Mouse (Mus musculus) limb, embryonic 14.5 days (tissue): ENCODE measurements around the gene Ccdc33. TPM values are rescaled to one million over a fixed set of nuclear protein-coding genes. Genes with fewer than 3 reads are reported as not detected.

ENCODE experiments used
- ATAC-seq: fragments of 200-750 bp; cut with Nextera tagmentation; 2 replicates; pipeline ENCODE4 v1.8.0; 2017; ENCODE audit warnings: low read depth, moderate number of reproducible peaks, moderate TSS enrichment; ENCODE audit not compliant: low FRiP score
- DNase-seq: peaks from one replicate; pipeline ENCODE4 v3.0.0-alpha.2; 2015; ENCODE audit warnings: low spot score
- H3K27ac ChIP-seq: fragments of 300-500 bp; sonication (generic); replicated peaks from 2 replicates; pipeline ENCODE4 v1.5.1; 2014; ENCODE audit warnings: low read depth, mild to moderate bottlenecking, low read length, moderate library complexity, mixed read lengths
- H3K27me3 ChIP-seq: fragments of 300-500 bp; sonication (generic); 2 replicates; pipeline ENCODE4 v1.6.1; 2014; ENCODE audit warnings: low read length, mixed read lengths; ENCODE audit not compliant: control insufficient read depth, insufficient read depth
- H3K36me3 ChIP-seq: fragments of 300-500 bp; sonication (generic); 2 replicates; pipeline ENCODE4 v1.6.1; 2014; ENCODE audit warnings: mild to moderate bottlenecking, low read length, moderate library complexity, mixed read lengths; ENCODE audit not compliant: control insufficient read depth, insufficient read depth
- H3K4me1 ChIP-seq: fragments of 300-500 bp; sonication (generic); 2 replicates; pipeline ENCODE4 v1.6.1; 2014; ENCODE audit warnings: antibody characterized with exemption, low read length, mixed read lengths; ENCODE audit not compliant: control insufficient read depth, insufficient read depth
- H3K4me2 ChIP-seq: fragments of 300-500 bp; sonication (generic); replicated peaks from 2 replicates; pipeline ENCODE4 v1.6.1; 2014; ENCODE audit warnings: low read depth, mild to moderate bottlenecking, low read length, moderate library complexity; ENCODE audit not compliant: severe bottlenecking
- H3K4me3 ChIP-seq: fragments of 300-500 bp; sonication (generic); replicated peaks from 2 replicates; pipeline ENCODE4 v1.5.1; 2014; ENCODE audit warnings: low read length
- H3K9ac ChIP-seq: fragments of 300-500 bp; sonication (generic); 2 replicates; pipeline ENCODE4 v1.6.1; 2014; ENCODE audit warnings: mild to moderate bottlenecking, low read depth, low read length, moderate library complexity; ENCODE audit not compliant: severe bottlenecking
- H3K9me3 ChIP-seq: fragments of 300-500 bp; sonication (generic); 2 replicates; pipeline ENCODE4 v1.6.1; 2016; ENCODE audit warnings: low read length; ENCODE audit not compliant: control insufficient read depth
- POLR2A ChIP-seq: fragments of 200-500 bp; IDR thresholded peaks from 2 replicates; pipeline ENCODE4 v1.8.0; 2012; ENCODE audit warnings: inconsistent platforms, mild to moderate bottlenecking, moderate library complexity, borderline replicate concordance; ENCODE audit not compliant: insufficient read depth, insufficient read length; ENCODE audit errors: extremely low read depth
- WGBS: fragments of 180-500 bp; shearing (Covaris S2); extraction: QIAGEN DNeasy Blood & Tissue Kit; methylation state at CpG from one replicate; pipeline ENCODE4 v1.1.7; 2014; 5-methylcytosine and 5-hydroxymethylcytosine counted together
- polyA plus RNA-seq, 2 experiments: library from polyadenylated mRNA; depleted of rRNA in 1 of 2; stranded (reverse) in 1 of 2; unstranded in 1 of 2; fragments of >200 nt; fragmentation: Nextera tagmentation in 1 of 2; extraction: Ambion mirVana in 1 of 2; gene quantifications; 2 replicates each; pipeline versions ENCODE4 v1.2.1 to v1.2.3; 2012 to 2014

Ccdc33 gene
- polyA plus RNA-seq, 2 experiments: 0.11 TPM; not detected in 1

- Histone ChIP-seq H3K4me3 (no peak overlapping the region), H3K4me2 (no peak overlapping the region), H3K4me1 (peaks cover 33% of the 10 kb centered on the region), H3K27ac (no peak overlapping the region), H3K9me3 (no peaks in the 10 kb centered on the region), H3K27me3 (0 out of 2 replicates have a peak, but pooled peaks cover 6% of the 10 kb centered on the region), H3K9ac (no peak overlapping the region), H3K36me3 (no peaks in the 10 kb centered on the region)
- TF ChIP-seq POLR2A: no peak
- no peak for DNase-seq
- WGBS: 36% methylated on average over 10 of the region's 10 CpGs
- 0 out of 2 replicates have a peak, but pooled peaks have one; percentile 10 for ATAC-seq
These were observed 76.2 kb downstream of the Ccdc33 start for GRCm38 (mm10) chr9:58042391-58042790.

GRCm38 (mm10) chr9:58040977-58041376 is 77.6 kb downstream of the Ccdc33 start:
- ATAC-seq: no peak
- Histone ChIP-seq H3K27me3 (0 out of 2 replicates have a peak, but pooled peaks cover 11% of the 10 kb centered on the region), H3K27ac (peak overlapping the region; percentile 44), H3K9me3 (no peaks in the 10 kb centered on the region), H3K4me3 (no peak overlapping the region), H3K4me2 (no peak overlapping the region), H3K36me3 (no peaks in the 10 kb centered on the region), H3K4me1 (peaks cover 33% of the 10 kb centered on the region), H3K9ac (no peak overlapping the region; the same call in 1 of the 2 replicates)
- no peak for DNase-seq
- TF ChIP-seq POLR2A: no peak
- WGBS: 31% methylated on average over 4 of the region's 4 CpGs

- no peak overlapping the region for H3K4me2 ChIP-seq
- H3K4me3 ChIP-seq: no peak overlapping the region
- WGBS: 25% methylated on average over 19 of the region's 19 CpGs
- no peak overlapping the region for H3K9ac ChIP-seq
- no peak overlapping the region for H3K27ac ChIP-seq
- ATAC-seq (peak; percentile 46), DNase-seq (peak; percentile 83)
- H3K9me3 ChIP-seq: no peaks in the 10 kb centered on the region
- H3K4me1 ChIP-seq: peaks cover 23% of the 10 kb centered on the region
- no peak for TF ChIP-seq POLR2A
- 0 out of 2 replicates have a peak, but pooled peaks cover 11% of the 10 kb centered on the region for H3K27me3 ChIP-seq
- no peaks in the 10 kb centered on the region for H3K36me3 ChIP-seq
These were observed 80.0 kb downstream of the Ccdc33 start for GRCm38 (mm10) chr9:58038500-58039168.

GRCm38 (mm10) chr9:58036961-58037360 is 81.7 kb downstream of the Ccdc33 start:
- no peaks in the 10 kb centered on the region for H3K9me3 ChIP-seq
- TF ChIP-seq POLR2A: no peak
- H3K4me1 ChIP-seq: peaks cover 17% of the 10 kb centered on the region
- no peak overlapping the region for H3K4me2 ChIP-seq
- 88% methylated on average over 4 of the region's 4 CpGs for WGBS
- DNase-seq (no peak), ATAC-seq (no peak)
- H3K27me3 ChIP-seq: 0 out of 2 replicates have a peak, but pooled peaks cover 11% of the 10 kb centered on the region
- H3K4me3 ChIP-seq: no peak overlapping the region
- H3K36me3 ChIP-seq: no peaks in the 10 kb centered on the region
- no peak overlapping the region for H3K27ac ChIP-seq
- H3K9ac ChIP-seq: no peak overlapping the region

- H3K4me2 ChIP-seq: no peak overlapping the region
- no peak overlapping the region for H3K9ac ChIP-seq
- no peaks in the 10 kb centered on the region for H3K9me3 ChIP-seq
- no peak for TF ChIP-seq POLR2A
- H3K36me3 ChIP-seq: no peaks in the 10 kb centered on the region
- no peak overlapping the region for H3K4me3 ChIP-seq
- 0 out of 2 replicates have a peak, but pooled peaks cover 11% of the 10 kb centered on the region for H3K27me3 ChIP-seq
- DNase-seq (no peak), ATAC-seq (no peak)
- 72% methylated on average over 7 of the region's 7 CpGs for WGBS
- peaks cover 10% of the 10 kb centered on the region for H3K4me1 ChIP-seq
- H3K27ac ChIP-seq: no peak overlapping the region
These were observed 82.5 kb downstream of the Ccdc33 start for GRCm38 (mm10) chr9:58035951-58036698.
